Mouse (Mus musculus) T-helper 1 cell (primary cell): ENCODE data around the gene Tsen54.

Source experiments
- in situ Hi-C: fragments of 300-600 bp; cut with MboI, MseI; formaldehyde crosslinking; loops from one replicate; pipeline ENCODE4 v1.15.1; 2025; ENCODE audit warnings: high pct_unique_total_duplicates

The Tsen54 gene

GRCm38 (mm10) chr11:115803072-115803709 lies 11.3 kb upstream of the Tsen54 start:
- in situ Hi-C loops: no loop called here

GRCm38 (mm10) chr11:115805005-115805404 lies 9.5 kb upstream of the Tsen54 start:
- in situ Hi-C loops: no loop called here

GRCm38 (mm10) chr11:115806154-115806553 lies 8.4 kb upstream of the Tsen54 start:
- in situ Hi-C loops: no loop called here

DNA sequence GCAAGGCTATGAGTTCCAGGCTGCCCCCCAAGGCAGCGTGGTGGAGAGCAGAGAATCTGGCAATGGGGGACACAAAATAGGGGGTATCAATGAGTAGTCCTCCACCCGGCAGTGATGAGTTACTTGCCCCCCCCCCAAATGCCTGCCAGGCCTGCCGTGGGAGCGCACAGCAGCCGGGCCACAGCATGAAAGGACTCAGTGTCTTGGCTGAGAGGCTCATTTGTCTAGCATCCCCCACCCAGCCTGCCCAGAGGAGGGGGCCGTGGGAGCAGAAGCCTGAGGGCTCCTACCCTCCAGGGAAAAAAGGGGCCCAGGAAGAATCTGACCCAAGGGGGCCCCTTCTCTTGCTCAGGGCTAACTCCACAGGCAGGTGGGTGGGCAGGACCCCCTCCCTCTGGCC lies 7.2 kb upstream of the Tsen54 start:
- in situ Hi-C loops: no loop called here

- in situ Hi-C loops: no loop called here
Observed at GRCm38 (mm10) chr11:115807971-115808370, 6.6 kb upstream of the Tsen54 start.

- in situ Hi-C loops: no loop called here
Observed at GRCm38 (mm10) chr11:115808696-115809310, 5.7 kb upstream of the Tsen54 start.

DNA sequence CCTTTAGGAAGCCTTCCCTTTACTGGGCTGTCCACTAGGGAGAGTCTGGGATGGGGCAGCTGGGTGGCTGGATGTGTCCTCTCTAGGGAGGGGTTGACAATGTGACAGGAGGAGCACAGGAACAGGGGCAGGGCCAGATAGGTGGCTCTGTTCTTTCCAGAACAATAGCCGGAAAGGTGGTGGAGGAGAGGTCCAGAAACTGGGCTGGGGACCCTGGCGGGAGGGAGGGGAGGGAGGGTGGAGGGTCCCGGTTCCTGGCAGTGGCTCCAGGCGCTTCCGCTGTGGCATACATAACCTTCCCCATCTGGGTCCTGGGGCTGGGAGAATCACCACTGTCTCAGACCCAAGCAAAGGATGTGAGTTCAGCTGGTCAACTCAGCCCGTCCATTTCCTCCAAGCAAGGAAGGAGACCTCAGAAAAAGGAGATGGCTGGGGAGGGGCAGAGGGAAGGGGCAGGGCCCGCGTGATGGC lies 5.2 kb upstream of the Tsen54 start:
- in situ Hi-C loops: no loop called here

DNA sequence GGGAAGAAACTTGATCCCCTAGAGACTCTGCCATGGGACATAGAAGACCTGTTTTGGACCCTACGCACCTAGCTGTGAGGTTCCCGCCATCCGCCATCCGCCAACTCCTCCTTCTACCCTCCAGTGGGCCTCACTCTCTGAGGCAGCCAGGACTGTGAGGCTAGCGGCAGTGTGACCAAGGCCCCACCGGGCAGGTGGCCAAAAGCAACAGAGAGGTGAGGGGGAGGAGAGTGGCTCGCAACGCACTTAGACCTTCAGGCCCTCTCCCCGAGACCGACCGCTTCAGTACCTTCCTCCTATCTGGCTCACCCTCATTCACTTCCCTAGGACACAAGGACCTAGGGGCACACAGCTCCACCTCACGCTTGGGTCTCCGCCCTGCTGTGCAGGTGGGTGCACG lies 4.1 kb upstream of the Tsen54 start:
- in situ Hi-C loops: loop anchor here (5.0 kb wide), 2 partner anchors 88 to 163 kb away; no protein-coding TSS in a partner anchor

DNA sequence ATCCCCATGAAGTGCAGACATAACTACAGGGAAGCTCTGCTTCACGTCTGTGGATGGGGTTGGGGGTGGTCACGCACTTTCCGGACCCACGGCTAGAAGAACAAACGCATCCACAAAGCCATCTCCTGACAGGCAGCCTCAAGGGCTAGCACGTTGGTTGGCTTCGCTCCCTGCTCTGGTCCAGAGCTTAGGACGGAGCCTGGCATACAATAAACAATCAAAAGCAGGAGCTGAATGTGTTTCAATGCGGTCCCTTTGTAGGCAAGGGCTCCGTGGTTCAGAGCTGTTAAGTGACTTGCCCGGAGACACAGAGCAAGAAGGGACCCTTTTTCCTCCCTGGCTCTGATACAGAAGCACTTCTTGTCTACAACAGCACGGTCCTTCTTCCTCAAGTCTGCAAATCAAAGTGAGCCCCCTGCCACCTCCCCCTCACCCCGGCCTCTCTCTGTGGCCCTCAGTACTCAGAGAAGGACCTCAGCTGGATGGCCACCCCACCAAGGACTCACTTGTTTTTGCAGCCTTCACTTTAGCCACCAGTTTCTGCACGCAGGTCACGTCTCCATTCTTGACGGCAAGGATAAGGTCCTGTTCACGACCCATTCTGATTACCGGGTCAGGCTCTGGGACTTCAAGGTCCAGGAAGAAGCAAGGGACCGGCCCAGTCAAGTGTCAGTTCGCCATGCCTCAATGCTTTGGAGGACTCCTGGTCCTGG lies 3.0 kb upstream of the Tsen54 start:
- in situ Hi-C loops: loop anchor here (5.0 kb wide), 2 partner anchors 89 to 164 kb away; no protein-coding TSS in a partner anchor

GRCm38 (mm10) chr11:115812095-115812494 lies 2.4 kb upstream of the Tsen54 start:
- in situ Hi-C loops: loop anchor here (5.0 kb wide), 2 partner anchors 90 to 165 kb away; no protein-coding TSS in a partner anchor

DNA sequence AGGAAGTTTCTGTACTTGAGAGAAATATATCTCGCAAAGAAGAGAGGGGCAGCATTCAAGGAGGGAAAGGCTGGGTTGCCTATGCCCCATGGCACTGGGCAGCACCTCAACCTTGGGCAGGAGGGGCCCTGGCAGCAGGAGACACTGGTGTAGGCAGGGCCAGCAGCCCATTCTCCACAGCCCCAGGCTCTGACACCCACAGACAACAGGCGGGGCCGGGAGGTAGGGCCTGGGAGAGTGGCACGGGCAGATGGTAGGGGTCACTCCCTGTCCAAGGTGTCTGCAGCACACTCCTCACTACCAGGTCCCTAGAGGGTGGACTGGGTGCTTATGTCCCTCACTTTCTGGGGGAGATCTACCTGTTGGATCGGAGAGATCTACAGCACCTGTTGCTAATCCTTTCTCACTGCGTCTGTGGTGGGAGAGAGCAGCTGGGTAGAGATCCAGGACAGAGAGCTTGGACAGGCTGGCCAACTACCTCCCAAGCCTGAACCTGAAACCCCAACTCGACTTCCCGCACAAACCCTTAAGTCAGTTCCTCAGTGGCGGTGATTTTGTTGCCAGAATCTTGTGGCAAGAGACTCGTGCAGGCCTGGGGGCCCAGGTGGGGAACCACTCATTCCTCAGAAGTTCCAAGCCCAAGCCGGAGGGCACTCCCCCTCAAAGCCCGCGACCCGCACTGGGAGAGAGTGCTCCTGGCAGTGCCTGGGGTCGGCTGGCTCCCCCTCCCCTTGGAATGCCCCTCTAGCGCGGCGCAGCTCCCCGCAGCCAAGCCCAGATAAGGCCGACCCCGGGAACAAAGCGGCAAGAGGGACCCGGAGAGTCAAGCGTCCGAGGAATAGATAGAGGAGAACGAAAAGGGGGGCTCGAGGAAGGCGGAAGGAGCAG lies 1.7 kb upstream of the Tsen54 start:
- in situ Hi-C loops: loop anchor here (5.0 kb wide), 2 partner anchors 90 to 165 kb away; no protein-coding TSS in a partner anchor

- in situ Hi-C loops: loop anchor here (5.0 kb wide), 2 partner anchors 91 to 166 kb away; no protein-coding TSS in a partner anchor
Observed at GRCm38 (mm10) chr11:115813507-115814296, 822 bp upstream of the Tsen54 start, which contains the start of gene Caskin2. TSS of gene Caskin2 (minus strand) at chr11:115813639.

- in situ Hi-C loops: no loop called here
Observed at GRCm38 (mm10) chr11:115817331-115817730, 2.8 kb downstream of the Tsen54 start.

DNA sequence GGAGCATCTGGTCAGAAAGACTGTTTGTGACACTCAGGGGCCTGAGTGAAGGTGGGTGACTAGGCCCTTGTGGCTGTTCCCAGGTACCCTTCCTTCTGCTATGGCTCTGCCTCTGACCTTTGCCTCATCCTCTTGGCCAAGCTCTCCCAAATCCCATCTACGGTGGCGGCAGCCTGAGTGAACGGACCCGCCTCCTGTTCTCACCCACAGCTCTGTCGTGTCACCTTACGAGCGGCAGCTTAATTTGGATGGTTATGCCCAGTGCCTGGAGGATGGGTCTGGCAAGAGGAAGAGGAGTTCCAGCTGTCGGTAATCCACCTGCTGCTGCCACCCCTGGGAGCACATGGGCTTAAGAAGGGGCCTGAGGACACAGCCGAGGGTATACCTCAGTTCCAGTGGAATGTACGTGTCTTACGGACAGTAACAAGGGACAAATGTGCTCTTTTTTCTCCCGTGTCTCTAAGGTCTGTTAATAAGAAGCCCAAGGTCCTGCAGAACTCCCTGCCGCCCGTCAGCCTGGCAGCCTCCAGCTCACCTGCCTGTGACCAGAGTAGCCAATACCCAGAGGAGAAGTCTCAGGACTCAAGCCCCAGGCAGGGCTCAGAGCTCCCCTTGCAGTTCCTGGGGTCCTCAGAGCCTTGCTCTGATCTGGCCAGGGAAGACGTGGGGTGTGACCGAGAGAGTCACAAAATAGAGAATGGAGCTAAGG lies 5.5 kb downstream of the Tsen54 start:
- in situ Hi-C loops: no loop called here

- in situ Hi-C loops: no loop called here
Observed at GRCm38 (mm10) chr11:115821001-115821400, 6.5 kb downstream of the Tsen54 start.

GRCm38 (mm10) chr11:115823774-115824740 lies 9.5 kb downstream of the Tsen54 start, which contains the start of gene Llgl2:
TSS of gene Llgl2 (plus strand) at chr11:115824049.
- in situ Hi-C loops: no loop called here

GRCm38 (mm10) chr11:115824813-115825212 lies 10.3 kb downstream of the Tsen54 start:
- in situ Hi-C loops: no loop called here

GRCm38 (mm10) chr11:115826487-115826886 lies 12.0 kb downstream of the Tsen54 start:
- in situ Hi-C loops: no loop called here

DNA sequence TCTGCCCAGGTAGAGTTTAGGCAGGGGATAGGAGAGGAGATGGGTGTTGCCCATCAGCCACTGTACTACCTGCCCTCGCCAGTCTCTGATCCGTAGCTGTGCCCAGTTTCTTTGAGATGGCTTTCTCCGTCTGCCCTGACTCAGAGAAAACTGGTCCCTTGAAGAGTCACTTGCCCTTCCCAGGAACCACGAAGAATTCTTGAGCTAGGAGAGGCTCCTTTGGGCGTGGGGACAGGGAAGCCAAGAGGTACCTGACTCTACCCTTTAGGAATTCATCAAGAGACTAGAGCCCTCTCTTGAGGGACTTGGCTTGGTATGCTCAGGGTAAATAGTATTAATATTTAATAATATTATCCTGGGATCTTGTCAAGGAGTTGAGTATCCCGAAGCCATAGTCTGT lies 13.1 kb downstream of the Tsen54 start:
- in situ Hi-C loops: no loop called here
